Mouse (Mus musculus): ENCODE data around the gene Nicn1.

- TF ChIP-seq EP300 (IDR thresholded peaks at IDR 0.05; ENCODE audit: low read depth) (no peak), CTCF (IDR thresholded peaks at IDR 0.05; ENCODE audit: low read depth) (no peak)
Observed at GRCm38 (mm10) chr9:108251877-108252276, 38.4 kb upstream of the Nicn1 start.
